Mouse (Mus musculus): ENCODE results near the gene Asxl1.
"Not testable (repeated sequence)": the region's sequence is repeated elsewhere in the genome, so short reads cannot be mapped to it uniquely, and the experiment has no call there.

Asxl1 gene

GRCm38 (mm10) chr2:153345071-153345453 lies 567 bp upstream of the Asxl1 start:
- no peak for DNase-seq (ENCODE audit: low spot score in 2 of 2)

- peak; percentile 63 to 65 for DNase-seq (ENCODE audit: low spot score in 2 of 2)
Measured at GRCm38 (mm10) chr2:153346221-153347182, 873 bp downstream of the Asxl1 start.

DNA sequence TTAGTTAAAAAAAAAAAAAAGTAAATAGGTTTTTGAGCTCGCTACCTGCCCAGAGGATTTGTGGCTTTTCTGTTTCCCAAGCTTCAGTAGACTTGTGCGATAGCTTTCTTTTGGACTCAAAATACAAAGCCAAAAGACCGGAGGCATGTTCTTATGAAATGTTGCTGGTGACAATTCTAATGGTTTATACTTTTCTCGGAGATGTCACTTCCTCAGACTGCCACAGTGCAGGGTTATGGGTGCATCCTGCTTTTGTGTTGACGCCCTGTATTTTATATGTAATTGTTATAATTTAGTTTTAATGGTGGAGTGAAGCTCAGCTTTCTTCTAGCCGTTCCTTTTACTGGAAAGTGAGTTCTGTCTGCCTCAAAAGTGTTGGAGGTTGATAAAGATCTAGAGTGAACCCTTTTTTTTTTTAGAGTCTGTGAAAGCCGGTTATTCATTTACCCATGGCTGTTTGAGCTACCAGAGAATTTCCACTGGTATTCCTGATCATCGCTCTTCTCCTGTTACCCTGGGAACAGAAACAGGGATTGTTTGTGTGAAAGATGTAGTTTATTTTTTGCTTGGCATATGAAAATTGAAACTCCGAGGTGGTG lies 1.7 kb downstream of the Asxl1 start:
- DNase-seq (ENCODE audit: low spot score in 2 of 2): no peak

DNA sequence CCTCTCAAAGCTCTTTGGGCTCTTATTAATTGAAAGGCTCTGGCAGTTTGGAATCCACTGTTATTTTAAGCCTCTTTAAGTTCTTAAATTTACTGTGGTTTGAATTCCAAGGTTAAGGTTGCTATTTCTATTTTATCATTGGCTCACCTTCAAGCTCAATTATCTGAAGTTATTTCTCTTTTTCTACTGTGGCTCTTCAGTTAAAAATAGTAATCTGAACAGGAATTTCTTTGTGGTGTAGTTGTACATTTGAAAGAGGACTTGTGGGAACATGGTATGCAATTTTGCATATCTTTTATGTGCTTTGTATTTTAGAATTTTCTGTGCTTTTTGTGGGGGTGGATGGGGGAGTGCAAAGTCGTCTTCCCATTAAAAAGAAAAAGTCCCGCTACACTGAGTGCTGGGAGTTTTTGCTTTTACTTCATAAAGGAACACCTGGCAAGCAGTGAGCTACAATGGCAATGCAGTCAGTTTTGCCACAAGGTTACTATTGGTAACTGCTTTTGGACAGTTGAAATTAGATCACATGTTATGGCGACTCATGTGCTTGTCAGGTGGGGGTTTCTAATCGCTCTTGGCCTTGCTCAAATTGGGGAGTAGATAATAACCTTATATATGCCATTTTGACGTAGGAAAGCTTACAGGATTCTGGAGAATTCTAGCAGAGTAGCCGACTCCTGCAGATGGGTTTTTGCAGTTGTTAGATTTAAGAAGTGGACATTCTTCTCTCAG lies 2.6 kb downstream of the Asxl1 start:
- DNase-seq (ENCODE audit: low spot score in 2 of 2): no peak

- DNase-seq (ENCODE audit: low spot score in 2 of 2): no peak
Measured at GRCm38 (mm10) chr2:153350552-153351181, 5.0 kb downstream of the Asxl1 start.

DNA sequence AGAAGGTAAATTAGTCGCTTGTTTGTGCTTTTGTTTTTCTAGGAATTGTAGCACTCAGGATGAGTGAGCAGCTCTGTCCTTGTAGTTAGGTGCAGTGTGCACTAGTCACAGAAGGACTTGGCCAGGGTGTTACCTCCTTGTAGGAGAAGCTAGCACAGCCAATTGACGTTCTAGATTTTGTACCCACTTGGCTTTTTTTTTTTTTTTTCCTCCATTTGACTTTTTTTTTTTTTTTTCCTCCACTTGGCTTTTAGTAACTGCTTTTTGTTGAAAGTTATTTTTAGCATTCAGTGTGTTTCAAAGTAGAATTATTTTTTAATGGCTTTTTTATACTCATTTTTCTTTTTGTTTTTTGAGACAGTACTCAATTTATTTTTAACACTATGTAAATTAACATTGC lies 9.0 kb downstream of the Asxl1 start:
- DNase-seq (ENCODE audit: low spot score in 2 of 2): no peak

- DNase-seq (ENCODE audit: low spot score in 2 of 2): no peak
Measured at GRCm38 (mm10) chr2:153356784-153357183, 11.2 kb downstream of the Asxl1 start.

DNA sequence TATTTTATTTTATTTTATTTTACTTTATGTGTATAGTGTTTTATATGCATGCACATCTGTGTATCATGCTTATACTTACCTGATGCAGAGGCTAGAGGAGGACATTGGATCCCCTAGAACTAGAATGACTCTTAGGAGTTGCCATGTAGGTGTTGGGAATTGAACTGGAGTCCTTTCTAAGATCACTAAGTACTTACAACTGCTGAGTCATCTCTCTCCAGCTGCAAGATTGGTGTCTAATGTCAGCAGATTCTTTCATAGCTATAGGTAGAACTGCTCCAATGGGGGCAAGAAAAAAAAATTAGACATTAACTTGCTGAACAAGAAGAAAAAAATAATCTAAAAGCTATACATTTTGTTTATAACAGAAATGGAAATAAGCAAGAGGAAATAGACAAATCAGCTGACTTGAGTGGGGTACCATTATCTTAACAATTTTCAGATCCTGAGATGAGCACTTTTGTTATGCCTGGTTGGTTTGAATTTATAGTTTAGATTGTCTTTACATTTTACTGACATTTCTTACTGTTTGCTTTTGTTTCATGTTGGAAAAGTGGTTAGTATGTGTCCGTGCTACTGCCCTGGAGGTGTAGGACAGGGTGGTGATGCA lies 15.6 kb downstream of the Asxl1 start:
- DNase-seq (ENCODE audit: low spot score in 2 of 2): no peak

- not testable (repeated sequence) for DNase-seq (ENCODE audit: low spot score in 2 of 2)
Measured at GRCm38 (mm10) chr2:153364531-153364930, 18.9 kb downstream of the Asxl1 start.

- DNase-seq (ENCODE audit: low spot score in 2 of 2): no peak
Measured at GRCm38 (mm10) chr2:153370871-153371270, 25.2 kb downstream of the Asxl1 start.

DNA sequence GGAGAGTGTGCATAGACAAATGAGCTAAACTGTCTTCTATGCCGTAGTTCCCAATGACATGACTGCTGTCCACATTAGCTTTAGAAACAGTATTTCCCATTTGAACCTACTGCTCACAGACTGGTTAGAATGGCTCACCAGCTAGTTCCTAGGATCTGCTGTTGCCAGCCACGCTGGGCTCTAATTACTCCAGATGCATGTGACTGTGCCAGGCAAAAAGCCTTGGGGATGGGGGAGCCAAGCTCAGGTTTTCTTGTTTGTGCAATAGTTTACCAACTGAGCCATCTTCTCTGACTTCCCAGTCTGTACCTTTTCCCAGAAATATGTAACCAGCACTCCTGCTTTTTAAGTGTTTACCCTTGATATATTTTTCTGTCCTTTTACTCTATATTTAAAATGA lies 29.8 kb downstream of the Asxl1 start:
- no peak for DNase-seq (ENCODE audit: low spot score in 2 of 2)

DNA sequence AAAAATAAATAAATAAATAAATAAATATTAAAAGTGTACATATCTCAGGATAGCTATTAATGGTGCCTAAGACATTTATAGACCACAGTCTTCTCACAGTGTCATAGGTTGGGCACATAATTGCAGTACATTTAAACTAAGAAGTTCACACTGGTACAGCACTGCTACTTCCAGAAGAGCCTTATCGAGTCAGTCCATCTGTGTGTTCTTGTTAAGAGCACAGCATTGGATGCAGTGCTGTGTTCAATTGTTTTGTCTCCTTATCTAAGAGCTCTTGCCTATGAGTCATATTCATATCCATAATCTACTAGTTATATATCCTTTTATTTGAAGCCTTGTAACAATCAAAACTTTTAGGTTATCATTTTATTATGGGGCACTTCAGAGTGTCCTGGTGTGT lies 34.9 kb downstream of the Asxl1 start:
- no peak for DNase-seq (ENCODE audit: low spot score in 2 of 2)

- DNase-seq (ENCODE audit: low spot score in 2 of 2): no peak
Measured at GRCm38 (mm10) chr2:153389831-153390230, 44.2 kb downstream of the Asxl1 start.

DNA sequence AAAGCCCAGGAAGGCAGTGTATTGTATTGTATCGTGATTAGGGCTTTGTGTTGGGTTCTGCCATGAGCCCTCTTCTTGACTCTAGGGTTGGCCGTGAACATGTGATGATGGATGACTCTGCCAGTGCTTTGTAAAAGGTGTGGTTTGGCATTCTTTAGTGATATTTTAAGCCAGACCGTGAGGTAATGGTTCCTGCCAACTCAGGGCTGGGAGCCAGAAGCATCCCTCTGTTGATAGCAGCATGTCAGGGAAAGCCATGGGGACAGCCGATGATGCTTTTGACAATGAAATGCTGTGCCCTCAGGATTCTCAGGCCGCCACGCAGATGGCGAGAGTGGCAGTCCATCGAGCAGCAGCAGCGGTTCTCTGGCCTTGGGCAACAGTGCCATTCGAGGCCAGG lies 47.4 kb downstream of the Asxl1 start:
- DNase-seq (ENCODE audit: low spot score in 2 of 2): no peak

GRCm38 (mm10) chr2:153397790-153398515 lies 52.3 kb downstream of the Asxl1 start:
- no peak for DNase-seq (ENCODE audit: low spot score in 2 of 2)

DNA sequence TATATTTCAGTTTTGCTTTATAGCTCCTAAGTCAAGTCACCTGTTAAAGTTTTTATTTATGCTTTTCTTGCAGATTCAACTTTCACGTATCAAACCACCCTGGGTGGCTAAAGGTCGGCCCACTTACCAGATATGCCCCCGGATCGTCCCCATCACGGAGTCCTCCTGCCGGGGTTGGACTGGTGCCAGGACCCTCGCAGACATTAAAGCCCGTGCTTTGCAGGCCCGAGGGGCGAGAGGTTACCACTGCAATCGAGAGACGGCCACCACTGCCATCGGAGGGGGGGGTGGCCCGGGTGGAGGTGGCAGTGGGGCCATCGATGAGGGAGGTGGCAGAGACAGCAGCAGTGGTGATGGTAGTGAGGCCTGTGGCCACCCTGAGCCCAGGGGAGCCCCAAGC lies 53.5 kb downstream of the Asxl1 start:
- no peak for DNase-seq (ENCODE audit: low spot score in 2 of 2)

DNA sequence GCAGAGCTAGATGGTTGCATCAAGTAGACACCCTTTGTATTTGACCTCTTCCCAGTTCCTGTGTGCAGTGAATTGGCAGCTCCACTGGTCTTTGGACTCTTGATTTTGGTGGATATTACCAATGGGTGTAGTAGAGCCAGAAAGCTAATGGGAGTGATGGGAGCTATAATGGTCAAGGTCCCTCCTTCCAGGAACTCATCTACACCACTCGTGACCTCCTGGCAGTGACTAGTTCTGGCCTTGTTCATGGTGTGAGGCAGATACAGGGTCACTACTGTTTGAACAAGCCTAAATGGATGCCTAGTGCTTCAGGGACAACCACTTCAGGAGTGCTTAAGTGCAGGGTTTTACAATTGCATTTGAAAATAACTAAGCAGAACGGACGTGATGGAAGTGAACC lies 58.4 kb downstream of the Asxl1 start:
- no peak for DNase-seq (ENCODE audit: low spot score in 2 of 2)

DNA sequence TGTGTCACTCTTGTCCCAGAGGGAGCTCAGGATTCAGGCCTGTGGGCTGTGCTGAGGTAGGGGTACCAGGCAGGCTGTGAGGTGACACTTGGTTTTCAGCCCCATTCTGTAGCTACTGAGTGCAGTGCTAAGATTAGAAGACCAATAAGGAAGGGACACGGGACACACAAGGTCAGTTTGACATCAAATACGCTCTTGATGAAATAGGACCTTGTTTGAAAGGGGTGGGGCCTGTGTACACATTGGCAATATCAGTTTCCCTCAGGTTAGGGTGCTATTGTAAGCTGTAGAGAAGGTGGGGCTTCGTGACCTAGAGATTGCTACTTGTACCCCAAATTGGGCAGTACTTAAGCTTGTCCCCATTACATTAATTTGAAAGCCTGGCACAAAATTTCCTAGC lies 59.3 kb downstream of the Asxl1 start:
- no peak for DNase-seq (ENCODE audit: low spot score in 2 of 2)

GRCm38 (mm10) chr2:153406882-153407281 lies 61.3 kb downstream of the Asxl1 start:
- DNase-seq (ENCODE audit: low spot score in 2 of 2): no peak

DNA sequence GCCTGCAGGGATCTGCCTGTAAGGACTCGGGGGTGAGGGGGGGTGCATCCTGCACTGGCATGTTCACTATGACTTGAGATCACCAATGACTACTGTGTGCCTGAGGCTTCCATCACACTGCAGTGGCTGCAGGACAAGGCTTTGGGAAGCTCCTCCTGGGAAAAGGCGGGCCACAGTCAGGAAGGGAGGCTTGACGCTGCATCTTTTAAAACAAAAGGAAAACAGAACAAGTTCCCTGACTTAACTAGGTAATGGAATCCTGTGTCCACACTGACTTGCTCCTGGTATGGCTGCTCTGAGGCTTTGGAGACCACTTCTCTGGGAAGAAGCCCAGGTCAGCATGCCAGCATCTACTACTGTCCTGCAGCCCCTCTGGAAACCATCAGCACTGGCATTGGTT lies 63.3 kb downstream of the Asxl1 start:
- DNase-seq (ENCODE audit: low spot score in 2 of 2): no peak

- no peak for DNase-seq (ENCODE audit: low spot score in 2 of 2)
Measured at GRCm38 (mm10) chr2:153411557-153411956, 65.9 kb downstream of the Asxl1 start.
